Mouse (Mus musculus) monocyte, adult 2 months (primary cell): Measurements from ENCODE around the gene Nr2f2.

Source experiments
- DNase-seq, 2 experiments: peaks; one replicate each; pipeline ENCODE4 v3.0.0; 2022; ENCODE audit warnings: low spot score in 2 of 2, low read depth in 1 of 2

Gene Nr2f2

DNA sequence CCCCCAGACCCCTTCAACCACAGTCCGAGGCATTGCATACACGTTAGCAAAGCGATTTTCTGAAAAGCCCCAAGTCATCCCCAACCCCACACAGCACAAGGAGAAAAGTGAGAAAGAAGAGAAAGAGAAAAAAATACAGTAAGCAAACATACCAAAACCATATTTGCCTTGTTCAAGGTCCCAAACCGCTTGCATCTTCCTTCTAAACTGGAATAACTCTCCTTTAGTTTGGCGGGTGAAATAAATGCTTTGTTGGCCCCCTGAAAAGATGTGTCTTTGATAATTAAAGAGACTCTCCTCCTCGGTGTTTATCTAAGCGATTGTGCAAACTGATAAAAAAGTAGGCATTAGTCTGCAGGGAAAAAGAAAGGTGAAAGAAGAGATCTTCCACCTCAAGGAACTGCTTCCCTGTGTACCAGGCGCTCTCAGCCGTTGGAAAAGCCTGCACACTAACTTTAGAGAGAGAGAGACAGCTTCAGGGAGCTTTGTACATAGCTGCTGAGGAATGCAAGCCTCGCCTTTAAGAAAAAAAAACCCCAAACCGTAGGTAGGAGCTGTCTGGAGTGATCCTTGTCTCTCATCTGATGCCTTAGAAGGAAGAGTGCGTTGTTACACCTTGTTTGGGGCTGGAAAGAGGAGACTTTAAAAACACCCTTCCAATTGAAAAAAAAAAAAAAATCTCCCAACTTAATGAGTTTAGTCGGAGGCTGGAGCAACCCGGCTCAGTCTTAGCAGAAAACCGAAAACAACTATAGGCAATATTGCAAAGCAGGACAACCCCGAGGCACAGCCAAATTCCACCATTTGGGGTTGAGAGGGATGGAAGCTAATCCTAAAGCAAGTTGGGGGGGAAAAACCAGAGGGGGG is at the start of gene Nr2f2:
Nr2f2 (minus strand) TSS at position 795 of the 867 bp plus-strand sequence.
- no peak for DNase-seq

DNA sequence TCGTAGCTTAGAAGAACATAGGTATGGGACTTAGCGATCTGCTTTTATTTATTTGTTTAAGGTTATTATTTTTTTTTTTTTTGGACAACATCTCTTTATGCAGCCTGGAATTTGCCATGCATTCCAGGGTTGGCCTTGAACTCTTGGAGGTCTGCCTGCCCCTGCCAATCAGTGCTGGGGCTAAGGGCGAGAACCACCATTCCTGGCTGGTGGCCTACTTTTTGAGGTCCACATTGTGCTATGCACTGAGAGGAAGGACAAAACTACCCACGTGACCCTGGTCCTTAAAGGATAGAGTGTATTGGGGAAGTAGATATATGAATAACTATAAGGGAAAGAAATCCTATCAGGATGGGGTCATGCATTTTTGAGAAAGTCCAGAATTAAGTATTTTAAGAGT is 47.9 kb upstream of the Nr2f2 start:
- no peak for DNase-seq

DNA sequence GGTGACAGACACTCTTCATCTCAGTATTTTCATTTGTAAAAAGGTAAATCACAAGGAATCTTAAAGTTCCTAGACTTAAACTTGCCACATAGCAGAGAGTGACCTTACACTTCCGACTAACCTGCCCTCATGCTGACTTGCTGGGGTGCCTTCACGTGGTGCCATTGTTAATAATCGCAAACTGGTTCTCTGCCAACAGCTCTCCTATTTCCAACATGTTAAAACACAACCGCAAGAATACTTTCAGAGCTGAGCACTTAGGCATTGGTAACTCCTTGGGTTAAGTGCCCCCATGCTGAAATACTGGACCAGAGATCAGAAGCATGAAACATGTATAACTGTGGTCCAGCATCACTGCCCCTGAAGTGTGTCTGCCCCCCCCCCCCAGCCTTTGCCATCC is 47.1 kb upstream of the Nr2f2 start:
- DNase-seq = no peak

DNA sequence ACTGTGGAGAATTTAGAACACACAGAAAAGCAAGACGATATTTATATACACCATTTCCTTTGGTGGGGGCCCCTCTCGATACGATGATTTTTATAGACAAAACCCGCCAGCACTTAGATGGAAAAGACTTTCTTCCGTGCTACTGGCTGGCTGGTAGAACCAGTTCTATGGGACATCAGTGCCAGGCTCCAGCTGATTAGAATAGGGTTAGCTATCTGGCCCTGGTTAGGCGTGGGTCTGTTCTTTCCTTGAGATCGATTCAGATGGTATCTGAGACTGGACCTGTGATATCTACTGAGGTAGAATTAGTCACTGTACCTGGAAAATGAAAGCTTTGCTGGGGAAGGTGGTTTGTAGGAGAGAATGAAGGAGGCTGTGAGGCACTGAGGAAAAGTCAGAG is 46.4 kb upstream of the Nr2f2 start:
- no peak for DNase-seq

DNA sequence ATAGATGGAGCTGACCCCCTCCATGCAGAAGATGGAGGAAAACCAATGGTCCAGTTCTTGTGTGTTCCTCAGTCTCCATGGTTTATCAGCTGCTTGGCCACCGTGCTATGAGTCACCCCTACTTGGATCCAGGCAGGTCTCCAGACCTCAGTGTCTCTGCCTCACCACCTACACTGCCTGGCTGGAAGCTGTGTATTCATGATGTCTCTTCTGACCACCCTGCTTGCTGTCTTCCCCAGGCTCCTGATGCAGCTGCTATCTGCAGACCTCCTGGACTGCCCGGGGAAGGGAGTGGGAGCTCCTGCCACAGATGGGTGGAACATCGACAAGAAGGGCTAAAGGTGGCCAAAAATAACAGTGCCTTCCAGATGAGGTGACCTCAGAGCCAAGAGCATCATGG is 43.8 kb upstream of the Nr2f2 start:
- no peak for DNase-seq

DNA sequence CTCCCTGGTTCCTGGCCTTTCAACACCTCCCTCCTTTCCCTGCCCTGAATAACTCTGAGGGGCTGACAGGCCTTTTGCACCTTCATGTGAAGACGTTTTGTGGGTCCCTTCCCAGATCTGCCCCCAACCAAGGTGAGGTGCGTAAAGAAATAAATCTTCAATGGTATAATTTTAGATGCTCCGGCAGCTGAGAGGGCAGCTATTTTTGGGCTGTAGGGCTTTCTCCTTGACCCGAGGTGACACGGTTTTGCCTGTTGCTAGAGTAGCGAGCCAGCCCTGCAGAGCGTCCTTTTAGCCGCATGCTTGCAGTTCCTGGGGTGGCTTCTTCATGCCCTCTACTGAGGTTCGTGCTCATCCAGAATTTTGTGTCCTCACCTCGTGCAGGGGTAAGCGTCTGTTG is 43.4 kb upstream of the Nr2f2 start:
- no peak for DNase-seq

DNA sequence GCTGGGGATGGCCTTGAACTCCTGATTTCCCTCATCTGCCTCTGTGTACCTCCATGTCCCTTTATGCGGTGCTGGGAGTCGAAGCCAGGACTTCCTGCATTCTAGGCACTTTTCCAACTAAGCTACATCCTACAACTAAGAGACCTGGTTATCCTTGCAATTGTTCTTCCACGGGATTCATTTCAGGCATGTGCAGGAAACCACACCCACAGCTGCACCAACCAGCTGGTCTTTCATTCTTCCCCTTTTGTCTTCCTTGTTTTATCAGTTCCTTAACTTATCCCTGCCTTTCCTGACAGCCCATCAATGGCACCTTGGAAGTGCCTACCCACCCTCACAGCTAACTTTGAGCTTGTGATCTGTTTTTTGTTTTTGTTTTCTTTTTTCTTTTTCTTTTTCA is 42.3 kb upstream of the Nr2f2 start:
- no peak for DNase-seq

DNA sequence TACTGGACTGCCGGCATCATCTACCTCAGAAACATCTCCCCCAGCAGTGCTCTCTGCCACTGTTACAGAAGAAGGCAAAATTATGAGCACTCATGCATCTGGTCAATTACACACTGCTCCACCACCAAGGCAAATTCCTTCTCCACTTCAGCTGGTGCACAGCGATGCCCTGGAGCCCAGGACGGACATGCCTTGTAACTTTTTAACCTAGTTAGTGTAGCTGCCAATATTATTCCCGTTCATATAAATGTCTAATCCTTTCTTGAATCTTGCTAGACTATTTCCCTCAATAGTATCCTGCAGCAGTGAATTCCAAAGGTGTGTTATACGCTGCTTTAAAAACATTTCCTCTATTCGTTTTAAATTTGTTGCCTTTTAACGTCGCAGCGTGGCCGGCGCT is 40.6 kb upstream of the Nr2f2 start:
- no peak for DNase-seq

DNA sequence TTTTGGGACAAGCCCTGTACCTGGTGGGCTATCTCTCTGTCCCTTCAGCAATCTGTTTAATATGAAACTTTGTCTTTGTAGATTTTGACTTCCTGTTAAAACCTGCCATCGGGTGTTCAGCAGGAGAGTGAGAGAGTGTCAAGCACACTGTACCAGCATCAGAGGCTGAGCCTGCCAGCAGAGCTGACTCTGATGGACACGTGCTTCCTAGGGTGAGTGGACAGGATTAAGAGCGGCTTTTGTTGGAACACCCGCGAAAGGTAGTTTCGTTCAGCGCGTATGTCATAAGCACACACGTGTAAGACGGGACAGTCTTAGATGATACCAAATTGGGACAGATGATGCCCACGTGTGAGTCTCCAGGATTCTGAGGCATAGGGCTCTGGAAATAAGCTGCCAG is 40.0 kb upstream of the Nr2f2 start:
- no peak for DNase-seq

DNA sequence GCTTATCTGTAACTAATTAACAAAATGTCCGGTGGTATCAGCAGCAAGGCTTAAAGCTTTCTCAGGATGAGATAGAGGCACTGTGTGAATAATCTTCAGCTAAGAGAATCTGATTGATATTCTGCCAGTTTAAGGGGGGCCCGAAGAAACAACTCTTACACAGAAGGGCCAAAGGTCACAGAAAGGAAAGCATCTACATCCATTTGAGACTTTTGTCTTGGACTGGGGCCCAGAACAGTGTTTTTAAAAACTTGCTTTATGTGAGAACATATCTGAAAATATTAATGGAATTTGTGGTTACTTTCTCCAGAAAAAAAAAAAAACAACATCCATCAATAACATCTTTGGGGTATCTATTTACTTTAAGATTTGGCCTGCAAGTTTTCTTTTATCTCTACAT is 38.9 kb upstream of the Nr2f2 start:
- DNase-seq = no peak

DNA sequence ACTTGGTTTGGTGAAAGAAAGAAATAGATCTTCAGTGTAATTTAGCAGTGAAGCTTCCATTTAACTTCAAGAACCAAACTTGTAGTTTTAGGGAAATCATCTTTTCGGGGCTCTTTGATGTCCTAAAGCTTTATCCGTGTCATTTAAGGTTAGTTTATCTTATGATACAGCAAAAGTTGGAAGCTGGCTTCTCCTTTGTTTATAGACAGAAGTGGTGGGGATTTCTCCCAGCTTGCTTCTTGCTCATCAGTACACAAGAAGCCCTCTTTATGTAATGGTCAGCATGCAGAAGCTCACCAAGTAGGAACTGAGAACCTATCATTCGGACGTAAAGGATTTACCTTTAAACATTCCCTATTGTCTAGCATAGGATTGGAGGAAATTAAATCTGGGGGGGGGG is 16.3 kb upstream of the Nr2f2 start:
- DNase-seq = no peak

DNA sequence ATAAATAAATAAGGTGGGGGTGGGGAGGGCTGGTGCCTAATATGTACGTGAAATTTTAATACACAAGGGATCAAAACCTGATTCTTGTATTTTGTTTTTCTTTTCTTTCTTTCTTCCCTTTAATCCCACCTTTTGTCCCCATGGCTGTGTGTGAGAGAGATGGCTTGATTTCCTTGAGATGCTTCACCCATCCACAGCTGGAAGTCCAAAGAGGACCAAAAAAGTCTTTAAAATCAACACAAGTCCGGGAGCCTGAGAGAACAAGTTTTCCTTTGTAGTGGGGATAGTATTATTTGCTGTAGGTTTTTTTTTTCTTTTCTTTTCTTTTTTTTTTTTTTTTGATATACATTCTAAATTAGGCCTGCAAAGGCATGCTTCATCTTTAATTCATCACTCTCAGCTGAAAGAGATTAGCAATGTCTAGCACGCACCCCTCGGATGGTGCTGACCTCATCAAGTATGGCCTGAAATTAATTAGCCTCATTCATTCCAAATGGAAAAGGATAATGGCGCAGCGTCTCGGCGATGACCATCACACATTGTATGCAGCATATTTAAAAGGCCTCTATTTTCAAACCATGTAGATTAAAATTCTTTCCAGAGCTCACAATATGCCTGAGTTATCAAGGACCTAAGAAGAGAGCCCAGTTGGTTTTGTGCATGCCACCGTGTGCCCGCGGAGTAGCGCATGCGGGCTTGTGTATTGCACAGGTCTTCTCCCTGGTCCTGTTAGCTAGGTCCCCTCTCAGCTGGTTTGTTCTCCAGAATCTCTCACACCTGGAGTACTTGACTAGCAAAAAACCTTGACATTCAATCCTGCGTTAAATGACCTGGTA is 15.1 kb upstream of the Nr2f2 start:
- no peak for DNase-seq

DNA sequence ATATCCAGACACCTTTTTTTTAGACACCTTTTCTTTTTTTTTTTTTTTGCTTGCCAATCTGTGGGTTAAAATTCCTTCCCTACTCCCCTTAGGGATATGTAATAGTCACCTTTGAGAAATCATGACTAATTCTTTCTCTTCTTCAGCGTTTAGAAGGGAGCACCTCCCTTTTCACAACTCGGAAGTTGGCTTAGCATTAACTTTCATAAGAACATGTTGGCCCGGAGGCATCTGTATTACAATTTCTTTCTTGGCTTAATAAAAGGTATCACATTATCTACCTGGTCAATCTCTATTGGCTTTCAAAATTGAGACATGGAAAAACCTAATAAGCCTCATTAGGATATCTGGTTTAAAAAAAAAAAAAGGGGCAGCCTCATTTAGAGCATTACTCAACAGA is 14.4 kb upstream of the Nr2f2 start:
- no peak for DNase-seq

DNA sequence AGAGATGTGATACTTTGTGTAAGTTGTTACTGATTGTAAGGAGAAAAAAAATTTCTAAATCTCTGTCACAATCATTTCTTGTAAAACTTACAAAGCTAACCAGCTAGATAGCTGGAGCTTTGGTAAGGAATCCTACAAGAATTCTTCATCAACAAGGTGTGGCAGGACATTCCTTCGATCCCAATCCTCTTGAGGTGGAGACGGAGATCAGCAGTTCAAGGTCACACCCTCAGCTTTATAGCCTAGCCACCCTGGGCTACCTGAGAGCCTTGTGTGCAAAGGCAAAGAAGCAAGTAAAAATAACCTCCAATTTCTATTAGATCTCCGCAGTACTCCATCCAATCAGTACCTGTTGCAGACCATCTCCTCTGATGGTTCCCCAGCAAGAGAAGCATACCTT is 13.7 kb upstream of the Nr2f2 start:
- no peak for DNase-seq

DNA sequence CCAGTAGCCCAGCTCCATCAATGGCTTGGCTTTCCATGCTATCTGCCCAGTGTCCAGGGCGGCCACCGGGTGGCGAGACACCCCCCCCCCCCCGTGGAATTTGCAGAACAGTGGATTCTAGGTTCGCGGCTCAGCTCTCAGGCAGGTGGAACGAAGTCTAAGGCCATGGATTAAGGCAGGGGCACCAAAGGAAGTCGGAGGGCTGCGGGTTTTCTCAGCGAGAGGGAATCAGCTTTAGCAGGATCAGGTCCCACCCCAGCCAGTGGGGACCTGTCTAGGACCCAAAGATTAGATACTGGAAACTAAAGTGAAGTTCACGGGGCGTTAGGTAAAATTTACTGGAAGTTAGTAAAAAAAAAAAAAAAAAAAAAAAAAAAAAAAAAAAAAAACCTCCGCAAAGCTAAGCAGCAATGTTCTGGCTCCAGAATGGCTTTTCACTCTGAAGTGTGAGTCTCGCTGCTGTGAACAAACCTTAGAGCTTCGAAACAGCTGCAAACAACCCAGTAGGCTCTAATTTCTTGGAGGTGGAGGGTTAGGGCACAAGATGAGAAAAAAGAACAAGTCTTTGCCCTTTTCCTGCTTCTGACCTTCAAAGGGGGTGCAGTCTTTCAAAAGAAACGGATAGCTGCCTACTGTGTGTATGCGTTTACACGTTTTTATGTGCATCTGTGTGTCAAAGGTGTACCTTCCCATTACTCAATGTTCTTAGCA is 4.2 kb upstream of the Nr2f2 start:
- DNase-seq = no peak

DNA sequence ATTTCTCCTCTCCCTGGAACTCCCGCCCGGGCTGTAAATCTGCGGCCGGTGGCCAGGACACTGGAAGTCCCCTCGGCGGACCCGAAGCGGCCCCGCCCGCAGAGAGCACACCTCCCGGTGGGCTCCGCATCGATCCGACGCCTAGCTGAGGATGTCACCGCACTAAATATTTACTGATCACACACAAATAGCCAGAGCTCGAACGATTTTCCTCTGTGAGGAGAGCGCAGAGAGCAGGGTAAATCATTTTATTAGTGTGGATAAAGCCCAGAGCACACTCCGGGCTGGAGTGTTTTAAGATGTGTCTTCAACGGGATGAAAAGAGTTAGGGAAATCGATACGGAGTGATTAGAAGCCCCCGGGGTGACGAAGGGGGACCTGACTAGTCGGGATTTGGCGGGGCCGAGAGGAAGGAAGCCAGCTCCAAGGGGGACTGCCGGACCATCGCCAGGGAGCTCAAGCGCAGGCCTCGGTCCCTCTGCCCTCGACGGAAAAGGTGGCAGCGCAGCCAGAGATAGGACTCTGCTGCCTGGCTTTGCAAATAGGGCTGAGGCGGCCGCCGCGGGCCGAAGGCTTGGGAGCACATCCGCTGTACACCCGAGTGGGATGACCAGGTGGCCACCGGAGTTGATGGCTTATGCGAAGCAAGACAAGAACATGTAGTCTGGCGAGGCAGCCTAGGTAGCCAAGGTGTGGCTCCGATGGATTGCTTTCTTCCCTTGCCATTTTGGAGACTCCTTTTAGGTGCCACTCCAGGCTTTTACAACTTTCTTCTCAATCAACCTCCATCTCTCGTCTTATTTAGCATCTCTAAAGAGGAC is 3.4 kb upstream of the Nr2f2 start:
- no peak for DNase-seq

DNA sequence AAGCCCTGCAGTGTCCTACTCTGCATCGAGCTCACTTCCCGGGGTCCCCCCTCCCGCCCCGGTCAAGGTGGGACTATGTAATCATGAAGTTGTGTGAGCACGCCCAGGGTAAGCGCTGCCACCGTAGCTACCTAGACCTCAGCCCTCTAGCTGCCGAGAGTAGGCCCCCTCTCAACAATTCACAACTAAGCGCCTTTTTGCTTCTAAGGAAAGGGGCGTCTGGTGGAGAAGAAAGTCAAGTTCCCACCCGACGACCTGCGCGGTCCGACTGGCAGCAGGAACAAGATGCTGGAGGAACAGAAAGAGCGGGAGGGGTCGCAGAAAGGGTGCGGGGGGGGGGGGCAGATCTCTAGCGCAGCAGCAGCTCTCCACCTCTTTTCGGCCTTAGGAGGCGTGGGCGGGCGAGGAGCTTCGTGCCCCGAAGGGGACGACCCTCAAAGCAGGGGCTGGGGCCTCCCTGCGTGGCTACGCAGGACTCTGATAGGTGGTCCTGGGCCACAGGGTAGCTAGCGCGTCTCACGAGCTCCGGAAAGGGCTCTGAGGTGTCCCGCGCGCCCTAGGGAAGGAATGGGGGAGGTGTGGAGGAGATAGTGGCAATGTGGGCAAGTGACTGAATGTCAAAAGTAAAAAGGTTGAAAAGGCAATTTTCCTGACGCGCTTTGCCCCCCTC is 2.7 kb upstream of the Nr2f2 start:
- DNase-seq = no peak

DNA sequence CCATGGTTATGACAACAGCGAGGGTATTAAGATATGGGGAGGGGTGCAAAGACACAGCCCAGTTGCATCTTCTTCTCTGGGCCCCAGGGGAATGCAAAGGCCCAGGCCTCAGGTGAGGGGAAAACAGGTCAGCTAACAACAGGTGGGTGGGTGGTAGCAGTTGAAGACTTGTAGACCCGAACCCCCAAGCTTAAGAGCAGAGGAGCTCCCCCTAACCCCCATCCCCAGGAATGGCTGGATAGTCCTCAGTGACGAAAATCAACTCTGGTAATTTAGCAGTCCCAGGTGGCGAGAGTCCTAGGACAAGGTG is 2.2 kb upstream of the Nr2f2 start:
- no peak for DNase-seq

DNA sequence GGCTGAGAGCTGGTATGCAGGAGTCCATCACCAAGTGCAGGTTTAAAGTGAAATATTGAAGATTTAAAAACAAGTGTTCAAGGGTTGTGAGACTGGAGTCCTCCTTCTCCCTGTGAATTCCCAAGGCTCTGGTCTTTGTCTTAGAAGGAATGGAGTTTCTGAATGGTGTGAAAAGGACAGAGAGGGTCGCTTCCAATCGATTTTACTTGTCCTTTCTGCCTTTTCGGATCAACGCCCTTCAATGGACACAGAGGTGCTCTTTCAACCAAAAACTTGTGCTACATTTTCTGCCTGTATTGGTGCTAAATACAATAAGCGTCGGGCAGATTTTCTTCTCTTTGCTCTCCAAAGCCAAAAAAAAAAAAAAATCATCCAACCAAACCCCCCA is 1.7 kb upstream of the Nr2f2 start:
- DNase-seq = no peak

DNA sequence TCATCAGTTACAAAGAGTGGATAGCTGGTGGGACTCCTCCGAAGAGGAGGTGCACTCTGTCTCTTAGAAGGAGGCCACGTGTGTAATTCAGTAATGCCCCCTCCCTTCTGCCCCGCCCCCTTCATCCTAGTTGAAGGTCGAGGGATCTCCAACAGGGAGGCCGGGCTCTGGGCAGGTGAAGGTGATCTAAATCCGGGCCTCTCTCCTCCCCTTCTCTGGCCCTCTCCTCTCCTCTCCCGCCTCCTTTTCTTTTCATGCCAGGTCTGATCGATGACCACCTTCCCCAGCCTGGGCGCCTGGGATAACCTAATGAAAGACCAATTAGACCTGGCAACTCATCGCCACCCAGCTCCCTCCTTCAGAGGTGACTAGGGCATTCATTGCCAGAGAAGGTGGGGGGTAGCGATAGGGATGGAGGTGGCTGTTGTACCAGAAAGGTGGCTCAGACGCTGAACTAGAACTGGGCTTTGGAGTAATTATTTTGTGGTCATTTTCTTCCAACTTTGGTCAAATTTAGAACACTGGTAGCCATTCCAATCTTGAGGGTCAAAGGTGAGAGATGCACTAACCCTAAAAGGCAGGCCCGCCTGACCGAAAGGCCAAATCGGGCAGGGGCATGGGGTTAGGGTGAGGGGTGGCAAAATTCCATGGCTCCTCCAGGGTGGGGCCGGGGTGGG is 1.2 kb upstream of the Nr2f2 start:
- no peak for DNase-seq
